Mouse (Mus musculus): Measurements from ENCODE around the gene Serpina3b.
"Not testable (repeated sequence)": the region's sequence is repeated elsewhere in the genome, so short reads cannot be mapped to it uniquely, and the experiment has no call there.

The Serpina3b gene

DNA sequence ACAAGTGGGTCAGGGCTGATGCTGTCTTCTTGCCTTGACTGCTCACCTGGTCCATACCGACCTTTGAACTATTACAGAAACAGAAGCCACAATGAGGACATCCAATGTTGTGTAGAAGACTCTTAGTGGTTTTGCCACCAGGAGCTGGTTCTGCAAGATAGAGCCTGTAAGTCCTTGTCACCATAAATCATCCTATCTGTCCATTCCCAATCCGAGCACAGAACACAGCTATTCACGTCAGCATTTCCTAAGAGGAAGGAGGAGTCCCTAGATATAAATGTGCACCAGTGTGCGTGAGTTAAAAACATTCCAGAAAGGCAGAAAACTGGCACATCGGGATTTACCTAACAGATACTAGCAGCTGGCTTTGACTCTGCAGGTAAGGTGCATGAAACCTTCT lies at the start of gene Serpina3b:
Gene Serpina3b (plus strand): TSS at position 301 of the 400 bp plus-strand sequence.
- no peak for DNase-seq

DNA sequence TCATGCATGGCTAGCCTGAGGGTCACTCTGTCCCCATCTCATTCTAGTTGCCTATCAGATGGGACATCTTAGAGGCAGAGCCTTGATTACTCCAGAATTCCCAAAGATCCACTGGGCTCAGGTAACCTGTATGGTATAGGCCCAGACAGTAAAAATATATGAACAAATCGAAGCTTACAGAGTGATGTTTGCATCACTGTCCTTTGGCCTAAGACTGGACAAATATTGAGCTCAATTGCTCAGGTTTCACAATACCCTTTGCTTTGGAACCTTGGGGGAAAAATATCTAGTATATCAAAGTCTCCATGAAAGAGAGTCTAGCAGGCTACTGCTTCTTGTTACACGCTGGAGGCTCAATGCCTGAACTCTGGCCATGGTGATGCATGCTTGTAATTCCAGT lies 37.7 kb upstream of the Serpina3b start:
- no peak for DNase-seq

DNA sequence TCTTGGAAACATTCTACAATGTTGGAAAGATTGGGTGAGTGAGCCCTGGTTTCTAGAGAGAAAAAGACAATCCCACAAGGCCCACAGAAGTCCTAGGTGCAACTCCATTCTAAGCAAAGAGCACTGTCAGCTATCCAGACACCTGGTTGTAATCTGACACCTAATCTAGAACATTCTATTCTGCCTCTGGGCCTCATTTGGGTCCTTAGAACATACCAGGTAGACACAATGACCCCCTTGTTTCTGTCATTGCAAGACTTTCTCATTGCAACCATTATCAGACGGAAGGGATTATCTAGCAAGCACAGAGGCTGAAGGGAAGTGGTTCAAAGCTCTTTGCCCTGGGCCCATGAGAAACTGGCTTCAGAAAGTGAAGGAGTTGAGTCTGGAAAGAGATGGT lies 36.5 kb upstream of the Serpina3b start:
- no peak for DNase-seq

DNA sequence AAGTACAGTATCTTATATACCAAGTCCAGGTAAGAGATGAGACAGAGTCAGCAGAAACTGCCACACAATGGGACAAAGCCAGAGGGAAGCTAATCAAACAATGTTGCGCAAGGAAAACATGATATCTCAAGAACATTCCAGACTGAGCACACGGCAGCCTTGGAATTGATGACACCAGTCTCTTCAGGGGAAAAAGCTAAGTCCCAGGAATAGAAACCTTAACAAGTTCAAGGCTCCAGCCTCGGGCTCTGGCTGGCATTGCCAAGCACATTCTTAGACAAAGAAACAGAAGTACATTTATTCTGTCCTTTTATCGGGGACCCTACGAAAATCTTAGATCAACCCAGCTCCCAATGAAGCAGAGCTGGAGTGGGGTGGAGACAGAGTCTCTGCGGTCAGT lies 27.0 kb upstream of the Serpina3b start, which contains the start of gene Serpina5:
Gene Serpina5 (plus strand): TSS at position 346 of the 400 bp plus-strand sequence.
- no peak for DNase-seq

DNA sequence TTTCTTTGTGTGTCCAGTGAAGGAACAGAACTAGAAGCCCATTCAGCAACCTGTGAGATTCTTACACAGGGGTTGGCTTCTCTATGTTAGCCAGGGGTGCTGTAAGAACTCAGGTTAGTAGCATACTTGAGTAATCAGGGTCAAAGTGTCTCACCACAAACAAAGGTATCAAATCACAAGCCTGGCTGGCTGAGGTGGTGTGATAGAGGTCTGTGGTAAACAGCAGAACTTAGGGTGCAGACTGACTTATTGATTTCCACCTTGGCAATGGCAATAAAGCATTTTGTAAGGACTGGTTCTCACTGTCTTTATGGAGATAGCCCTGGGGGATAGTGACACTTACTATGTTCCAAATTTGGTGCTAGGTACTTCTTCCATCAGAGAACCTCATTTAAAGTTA lies 21.9 kb upstream of the Serpina3b start:
- DNase-seq: no peak

DNA sequence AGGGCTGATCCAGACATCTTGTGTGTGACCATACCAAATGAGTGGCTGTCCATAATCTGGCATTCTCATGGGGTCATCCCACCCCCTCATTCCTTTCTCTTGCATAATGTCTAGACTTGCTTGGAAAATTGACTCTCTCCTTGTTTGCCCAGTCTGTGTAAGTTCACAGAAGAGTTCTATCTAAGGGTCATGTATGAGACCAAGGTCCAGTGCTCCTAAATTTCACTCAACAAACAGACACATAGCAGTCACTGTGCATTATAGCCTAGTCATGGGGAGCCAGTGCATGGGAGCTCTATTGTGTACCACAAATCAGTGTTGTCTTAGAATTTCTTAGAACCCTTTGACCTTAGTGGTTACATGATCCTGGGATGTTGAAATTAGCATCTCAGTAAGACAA lies 20.9 kb upstream of the Serpina3b start:
- no peak for DNase-seq

DNA sequence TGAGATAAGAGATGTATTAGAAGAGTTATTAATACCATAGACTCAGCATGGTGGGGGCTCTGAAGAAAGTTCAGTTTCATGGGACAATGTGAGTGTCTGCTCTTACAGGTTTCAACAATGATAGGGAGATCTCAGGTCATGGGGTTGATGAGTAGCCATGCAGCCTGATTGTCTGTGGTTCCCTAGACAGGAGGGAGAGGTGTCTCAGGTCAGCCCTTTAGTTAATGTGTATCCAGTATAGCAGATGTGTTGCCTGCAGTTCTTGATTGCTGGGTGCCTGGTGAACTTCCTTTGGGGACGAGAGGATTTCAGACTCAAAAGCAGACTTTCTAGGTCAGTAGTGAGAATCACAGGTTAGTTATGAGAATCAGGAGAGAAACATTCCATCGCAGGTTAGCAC lies 19.3 kb upstream of the Serpina3b start:
- no peak for DNase-seq

DNA sequence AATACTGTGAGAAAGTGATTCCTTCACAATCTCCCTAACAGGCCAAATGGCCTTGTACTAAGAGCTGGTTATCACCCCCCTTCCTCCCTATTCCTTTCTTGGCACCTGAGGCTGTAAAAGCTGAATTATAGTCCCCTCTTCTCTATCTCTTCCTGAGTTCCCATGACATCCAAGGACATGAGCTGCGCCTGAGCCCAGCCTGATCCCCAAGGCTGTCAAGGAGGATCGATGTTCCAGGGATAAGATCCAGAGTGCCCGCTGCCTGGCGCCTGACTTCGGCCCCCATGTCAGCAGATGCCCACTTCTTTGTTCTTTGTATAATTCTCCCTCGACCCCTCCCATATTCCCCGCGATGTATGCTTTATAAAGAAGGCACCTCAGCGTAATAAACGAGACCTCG lies 15.5 kb upstream of the Serpina3b start, which contains the start of gene Serpina3a:
Gene Serpina3a (plus strand): TSS at position 392 of the 400 bp plus-strand sequence.
- not testable (repeated sequence) for DNase-seq

DNA sequence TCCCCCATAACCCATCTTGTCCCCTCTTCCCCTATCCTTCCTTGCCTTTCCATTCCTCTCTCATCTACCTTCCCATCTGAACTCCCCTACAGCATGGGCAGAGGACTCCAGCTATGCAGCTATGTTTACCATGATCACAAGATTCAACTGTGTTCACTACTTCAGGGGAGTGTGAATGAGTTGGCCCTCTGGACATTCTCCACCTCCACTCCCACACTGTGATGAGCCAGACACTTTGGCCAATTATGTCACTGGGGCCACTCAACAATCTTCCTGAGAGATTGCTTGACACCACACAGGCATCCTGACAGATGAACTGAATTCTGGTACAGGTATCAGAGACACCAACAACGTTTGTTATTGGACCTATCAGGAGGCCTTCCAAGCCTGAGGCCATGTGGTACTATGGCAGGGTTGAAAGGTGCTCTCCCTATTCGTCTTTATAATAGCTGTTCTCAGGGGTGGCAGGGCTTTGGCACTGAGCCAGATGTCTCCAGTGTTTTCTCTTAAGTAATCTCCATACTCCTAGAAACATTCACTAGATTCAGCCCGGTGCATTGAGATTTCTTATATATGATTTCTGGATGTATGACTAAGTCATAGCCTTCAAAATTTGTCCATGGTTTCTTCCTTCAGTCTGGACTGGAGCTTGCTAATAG lies 12.7 kb upstream of the Serpina3b start:
- no peak for DNase-seq

DNA sequence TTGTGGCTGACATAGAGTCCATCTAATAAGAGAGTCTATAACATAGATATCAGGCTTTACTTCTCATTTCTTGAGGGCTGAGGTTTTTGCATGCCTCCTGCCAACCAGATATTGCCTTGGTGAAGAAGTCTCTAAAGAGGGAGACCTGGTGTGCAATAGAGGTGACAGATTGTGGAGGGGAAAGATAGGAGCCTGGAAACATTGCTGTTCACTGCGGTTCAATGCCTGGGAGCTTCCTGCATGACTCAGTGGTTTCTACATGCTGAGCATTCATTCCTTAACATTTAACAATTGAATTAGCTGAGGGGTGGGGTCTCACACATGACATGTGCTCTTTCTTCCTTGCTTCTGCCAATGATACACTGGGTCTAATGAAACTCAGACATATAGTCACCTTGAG lies 4.7 kb upstream of the Serpina3b start:
- no peak for DNase-seq

DNA sequence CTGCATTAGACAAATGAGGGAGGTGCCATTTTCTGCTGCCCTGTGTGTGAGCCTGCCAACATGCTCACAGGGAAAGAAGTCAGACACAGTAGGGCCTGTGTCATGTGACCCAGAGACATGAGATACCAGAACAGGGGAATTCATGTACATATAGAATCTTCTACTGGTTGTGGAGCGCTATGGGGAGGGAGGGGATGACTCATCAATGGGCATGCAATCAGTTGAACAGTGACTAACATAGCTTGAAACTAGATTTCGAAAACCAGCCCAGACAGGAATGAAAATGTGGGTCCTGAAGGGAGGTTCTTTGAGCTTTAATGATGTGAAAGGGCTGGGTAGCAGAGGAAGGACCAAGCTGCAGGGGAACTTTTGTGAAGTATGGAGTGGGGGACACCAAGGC lies 3.8 kb upstream of the Serpina3b start:
- DNase-seq: no peak

DNA sequence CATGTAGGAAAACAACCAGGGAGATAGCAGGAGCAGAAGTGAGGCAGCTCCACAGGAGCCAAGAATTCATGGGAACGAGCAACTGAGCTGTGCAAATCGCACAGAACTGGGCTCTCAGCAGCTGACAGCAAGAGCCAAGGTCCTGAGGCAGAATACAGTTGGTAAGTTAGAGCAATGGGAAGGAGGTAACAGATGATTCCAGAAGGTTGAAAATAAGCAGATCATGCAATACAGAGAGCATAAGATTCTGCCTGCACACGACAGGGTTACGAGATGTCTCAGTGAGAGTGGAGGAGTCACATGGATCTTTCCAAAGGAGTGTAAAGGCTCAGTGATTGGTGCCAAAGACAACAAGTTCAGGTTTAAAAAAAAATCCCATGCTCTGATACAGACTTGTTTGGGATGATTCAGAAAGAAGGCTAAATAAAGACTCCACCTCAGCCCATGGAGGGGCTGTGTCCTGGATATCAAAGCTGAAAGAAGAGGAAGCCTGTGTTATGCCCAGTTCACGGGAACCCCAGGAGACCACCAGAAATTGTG lies 2.7 kb upstream of the Serpina3b start:
- DNase-seq: no peak

DNA sequence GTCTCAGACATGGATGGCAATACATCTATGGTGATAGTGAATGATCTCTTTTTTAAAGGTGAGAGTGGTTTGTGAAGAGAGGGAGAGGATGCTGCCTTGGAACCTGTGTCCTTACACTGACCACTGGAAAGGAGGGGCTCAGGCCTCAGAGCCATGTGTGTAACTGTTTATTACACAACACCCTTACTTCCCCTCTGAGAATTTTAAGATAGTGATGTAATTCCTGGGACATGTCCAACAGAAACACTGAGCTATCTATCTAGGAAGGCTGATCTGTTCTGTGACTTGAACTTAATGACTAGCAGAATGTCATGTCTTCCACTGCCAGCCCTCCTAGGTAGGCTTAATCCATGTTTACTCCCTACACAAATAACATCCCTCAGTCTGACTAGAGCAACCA lies 3.2 kb downstream of the Serpina3b start:
- DNase-seq: no peak

DNA sequence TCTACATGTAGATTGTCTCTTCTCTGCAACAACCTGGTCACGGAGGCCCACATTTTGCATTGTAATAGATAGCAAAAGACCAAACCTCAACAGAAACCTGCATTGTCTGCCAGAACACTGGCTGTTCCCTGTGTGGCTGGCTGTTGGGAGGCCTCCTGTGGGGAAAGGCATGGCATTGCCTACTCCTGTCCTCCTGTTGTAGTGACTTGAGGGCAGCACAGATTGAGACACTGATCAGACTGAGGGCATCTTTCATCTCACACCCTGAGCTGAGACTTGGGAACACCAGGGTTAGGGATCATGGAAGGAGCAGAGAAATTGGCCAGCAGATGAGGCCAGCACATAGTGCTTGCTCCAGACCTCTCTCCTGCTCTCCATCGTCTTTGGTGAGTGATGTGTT lies 10.4 kb downstream of the Serpina3b start:
- no peak for DNase-seq

DNA sequence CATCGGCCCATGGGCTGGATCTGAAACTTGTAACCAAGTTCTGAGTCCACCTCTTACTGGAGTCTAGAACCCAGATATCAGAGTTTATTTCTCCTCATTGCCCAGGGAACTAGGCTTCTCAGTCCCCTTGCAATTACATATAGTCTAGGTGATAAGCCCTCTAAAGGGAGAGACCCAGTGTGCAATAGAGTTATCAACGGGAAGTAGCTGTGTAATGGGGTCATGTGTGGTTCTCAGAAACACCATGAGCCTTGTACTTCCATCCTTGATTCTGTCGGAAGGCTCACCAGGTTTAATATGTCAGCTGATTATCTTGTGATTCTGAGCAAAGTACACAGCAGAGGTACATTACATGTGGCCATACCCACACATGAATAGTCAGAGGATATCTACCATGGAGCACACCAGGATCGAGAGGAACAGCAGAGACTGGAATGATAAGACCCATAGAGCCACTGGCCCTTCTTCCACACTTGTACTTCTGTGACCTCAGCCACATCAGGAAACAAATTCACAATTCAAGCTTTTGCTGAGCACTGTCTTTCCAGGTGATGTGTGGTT lies 12.8 kb downstream of the Serpina3b start:
- DNase-seq: no peak

DNA sequence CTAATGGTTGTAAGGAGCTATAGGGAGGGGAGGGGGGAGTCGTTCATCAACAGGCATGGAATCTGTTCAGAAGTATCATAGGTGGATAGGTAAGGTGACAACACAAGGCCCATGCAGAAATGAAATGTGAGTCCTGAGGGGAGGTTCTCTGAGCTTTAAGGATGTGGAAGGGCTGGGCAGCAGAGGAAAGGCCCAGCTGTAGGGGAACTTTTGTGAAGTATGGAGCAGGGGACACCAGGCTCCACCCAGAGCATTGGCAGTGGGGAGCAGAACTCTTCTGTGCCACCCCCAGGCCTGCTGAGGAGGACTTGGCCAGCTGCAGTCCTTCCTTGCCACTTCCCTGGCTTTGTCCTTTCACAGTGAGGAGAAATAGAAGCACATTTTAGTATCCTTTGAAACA lies 13.7 kb downstream of the Serpina3b start:
- no peak for DNase-seq

DNA sequence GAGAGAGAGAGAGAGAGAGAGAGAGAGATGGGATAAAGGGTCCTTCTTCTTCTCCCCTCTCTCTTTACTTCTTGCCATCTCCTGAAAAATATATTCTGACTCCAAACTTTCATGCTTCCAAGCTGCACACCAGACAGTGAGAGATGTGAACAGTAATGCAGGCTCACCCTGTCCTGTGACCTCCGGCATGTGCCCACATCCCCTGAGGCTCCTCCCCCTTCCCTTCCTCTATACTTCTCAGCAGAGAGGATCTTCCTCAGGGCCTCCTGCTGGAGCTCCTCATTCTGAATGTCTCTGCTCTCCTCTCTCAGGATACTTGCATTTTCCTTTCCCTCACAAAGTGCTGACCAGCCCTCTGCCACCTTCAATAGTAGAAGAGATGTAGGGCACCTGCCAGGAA lies 14.6 kb downstream of the Serpina3b start:
- no peak for DNase-seq

DNA sequence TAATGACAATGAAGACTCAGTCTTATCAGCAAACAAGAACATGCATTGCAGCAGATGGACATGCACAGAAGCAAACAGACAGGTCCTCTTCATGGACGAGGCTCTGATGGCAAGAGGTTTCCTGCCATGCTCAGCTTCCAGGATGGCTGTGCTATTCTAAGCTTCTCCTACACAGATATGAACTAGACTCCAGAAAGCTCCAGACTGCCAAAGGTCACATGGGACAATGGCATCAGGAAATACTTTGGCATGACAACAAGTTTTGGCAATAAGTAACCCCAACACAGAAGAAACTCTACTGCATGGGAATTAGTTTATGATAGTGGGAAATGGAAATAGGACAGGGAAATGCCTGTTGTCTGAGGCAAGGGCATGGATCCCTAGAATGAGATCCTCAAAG lies 15.5 kb downstream of the Serpina3b start:
- no peak for DNase-seq

DNA sequence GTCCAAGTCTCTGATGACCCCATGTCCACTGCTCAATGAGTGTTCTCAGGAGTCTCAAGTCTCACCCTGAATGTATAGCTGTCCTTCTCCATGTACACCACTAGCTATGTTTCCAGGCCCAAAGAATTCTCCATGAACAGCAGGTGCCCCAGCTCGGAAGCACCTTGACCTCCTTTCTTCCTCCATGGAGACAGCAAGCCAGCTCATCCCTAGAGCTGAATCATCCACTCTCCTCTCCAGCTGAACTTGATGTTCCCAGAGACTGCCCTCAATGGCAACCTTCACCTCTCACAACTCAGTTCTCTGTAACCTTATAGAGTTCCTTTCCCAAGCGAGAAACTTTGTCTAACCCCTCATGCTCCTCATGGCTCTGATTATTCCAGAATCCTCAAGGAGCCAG lies 17.8 kb downstream of the Serpina3b start:
- no peak for DNase-seq

DNA sequence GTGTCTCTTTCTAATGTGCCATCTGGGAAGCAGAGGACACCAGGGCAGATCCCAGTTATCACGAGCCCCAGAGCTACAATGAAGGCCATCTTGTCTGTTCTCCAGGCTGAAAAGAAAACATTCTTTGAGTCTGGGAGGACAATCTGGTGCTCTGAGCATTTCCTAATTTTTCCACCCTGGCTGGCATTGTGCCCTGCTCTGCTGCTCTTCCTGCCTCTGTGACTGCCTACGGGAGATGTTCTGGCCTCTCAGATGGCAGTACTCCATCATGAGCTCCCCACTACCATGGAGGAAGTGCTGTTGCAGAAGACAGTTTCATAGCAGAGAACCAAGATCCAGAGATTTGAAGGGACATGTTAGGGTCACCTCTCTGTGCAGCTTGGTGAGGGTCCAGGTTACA lies 24.2 kb downstream of the Serpina3b start:
- DNase-seq: peak in 1 of 2 experiments; percentile 10

DNA sequence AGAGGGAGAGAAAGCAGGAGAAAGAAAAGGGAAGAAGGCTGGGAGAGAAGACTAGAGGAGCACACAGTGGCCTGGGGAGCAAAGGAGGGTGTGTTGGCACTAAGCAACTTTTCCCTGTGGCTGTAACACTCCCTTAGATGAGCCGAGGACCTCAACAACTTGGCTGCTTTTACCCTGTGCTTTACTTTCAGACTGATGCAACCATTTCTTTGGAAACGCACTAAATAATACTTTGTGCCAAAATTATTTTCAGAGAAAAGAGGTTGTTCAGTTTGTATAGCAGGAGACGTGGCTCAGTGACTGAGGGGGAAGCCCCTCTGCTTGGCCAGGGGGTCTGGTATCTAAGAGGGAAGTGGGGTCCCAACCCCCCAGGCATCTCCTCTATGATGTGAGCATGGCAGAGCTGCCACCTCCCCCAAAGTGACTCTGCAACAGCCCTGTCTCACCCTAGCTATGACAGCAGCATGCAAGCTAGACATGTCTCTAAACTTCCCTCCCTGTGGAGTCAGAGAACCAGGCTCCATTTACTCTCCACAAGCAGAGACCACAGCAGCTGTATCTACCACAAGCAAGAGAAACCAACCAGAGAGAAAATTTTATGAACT lies 25.3 kb downstream of the Serpina3b start:
- no peak for DNase-seq

DNA sequence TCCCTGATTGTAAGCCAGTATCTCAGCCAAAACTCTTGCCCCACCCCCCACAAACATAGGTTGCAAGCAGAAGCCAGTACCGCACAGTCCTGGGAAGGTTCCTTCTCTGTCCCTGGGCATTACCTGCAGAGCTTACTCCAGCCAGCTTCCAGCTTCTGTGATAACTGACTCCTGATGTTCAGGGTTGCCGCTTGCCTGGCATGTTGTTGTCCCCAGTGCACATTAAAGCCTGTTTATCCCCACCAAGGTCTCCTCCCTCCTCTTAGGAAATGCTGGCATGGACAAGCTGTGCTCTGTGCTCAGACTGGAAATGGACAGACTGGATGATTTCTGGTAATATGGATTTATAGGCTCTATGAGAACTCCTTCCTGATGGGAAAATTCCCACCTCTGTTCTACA lies 25.9 kb downstream of the Serpina3b start, which contains the start of gene Serpina3c:
Gene Serpina3c (minus strand): TSS at position 215 of the 400 bp plus-strand sequence.
- no peak for DNase-seq

DNA sequence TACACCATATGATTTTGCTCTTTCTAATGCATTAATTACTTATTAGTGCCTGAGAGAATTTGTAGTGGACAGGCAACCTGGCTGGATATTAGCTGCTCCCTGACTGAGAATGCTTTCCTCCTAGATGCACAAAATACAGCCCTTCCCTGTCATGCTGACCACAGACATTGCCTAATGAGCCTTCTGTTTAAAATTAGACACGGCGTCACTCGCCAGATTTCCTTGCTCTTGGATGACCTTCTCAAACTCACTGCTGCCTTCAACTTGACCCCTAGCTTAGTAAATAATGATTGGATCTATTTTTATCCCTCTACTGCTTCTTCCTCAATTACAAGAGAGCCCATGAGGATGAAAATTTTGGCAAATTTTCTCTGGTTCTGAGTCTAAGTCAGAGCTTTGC lies 47.0 kb downstream of the Serpina3b start:
- no peak for DNase-seq

DNA sequence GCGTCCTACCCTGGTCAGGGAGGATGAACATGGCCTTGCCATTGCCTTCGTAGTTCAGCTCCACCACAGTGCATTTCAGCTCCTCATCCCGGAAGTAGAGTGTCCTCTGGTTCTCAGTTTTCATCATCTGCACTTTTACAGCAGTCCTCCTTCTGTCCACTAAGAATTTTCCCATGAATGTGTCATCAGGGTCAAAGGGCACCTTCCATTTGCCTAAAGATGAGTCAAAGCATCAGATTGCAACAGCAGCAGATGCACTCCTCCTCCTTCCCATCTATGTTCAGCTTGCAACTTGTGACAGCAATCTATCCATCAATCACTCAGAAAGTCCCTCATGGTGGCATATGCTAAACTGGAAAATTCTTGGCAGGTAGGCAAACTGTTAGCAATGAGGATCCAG lies 47.8 kb downstream of the Serpina3b start:
- no peak for DNase-seq

Data from cerebellum, adult 18-20 months (tissue).